Mouse (Mus musculus) layer of hippocampus, postnatal 14 days (tissue): ENCODE results near the gene Car2. TPM values are rescaled to one million over a fixed set of nuclear protein-coding genes. Genes with fewer than 3 reads are reported as not detected.

ENCODE experiments used
- DNase-seq, 2 experiments: peaks; one replicate each; pipeline ENCODE4 v3.0.0; 2021 to 2022; ENCODE audit warnings: low spot score in 2 of 2, mixed read lengths in 1 of 2
- total RNA-seq, 2 experiments: library from RNA; stranded (reverse); gene quantifications; 2 replicates each; pipeline ENCODE4 v1.2.3; 2021

The Car2 gene
- total RNA-seq, 2 experiments from 2014 or later: 85.8 to 91.1 TPM

GRCm38 (mm10) chr3:14877251-14877909, 8.7 kb upstream of the Car2 start:
- DNase-seq: no peak

- no peak for DNase-seq
Measured at GRCm38 (mm10) chr3:14878749-14879223, 7.3 kb upstream of the Car2 start.

- DNase-seq: no peak
Measured at GRCm38 (mm10) chr3:14879293-14879692, 6.8 kb upstream of the Car2 start.

GRCm38 (mm10) chr3:14880277-14880676, 5.8 kb upstream of the Car2 start:
- DNase-seq: no peak

- no peak for DNase-seq
Measured at GRCm38 (mm10) chr3:14882005-14882404, 4.1 kb upstream of the Car2 start.

GRCm38 (mm10) chr3:14882756-14883155, 3.3 kb upstream of the Car2 start:
- DNase-seq: no peak

- DNase-seq: no peak
Measured at GRCm38 (mm10) chr3:14884826-14885225, 1.2 kb upstream of the Car2 start.

- DNase-seq: no peak
Measured at GRCm38 (mm10) chr3:14887134-14887666, 1.1 kb downstream of the Car2 start.

- no peak for DNase-seq
Measured at GRCm38 (mm10) chr3:14887686-14888295, 1.7 kb downstream of the Car2 start.

GRCm38 (mm10) chr3:14888549-14888948, 2.5 kb downstream of the Car2 start:
- no peak for DNase-seq

- DNase-seq: no peak
Measured at GRCm38 (mm10) chr3:14889085-14889484, 3.0 kb downstream of the Car2 start.

- peak in 1 of 2 experiments; percentile 8 for DNase-seq
Measured at GRCm38 (mm10) chr3:14889716-14890409, 3.8 kb downstream of the Car2 start.

GRCm38 (mm10) chr3:14892991-14893390, 6.9 kb downstream of the Car2 start:
- DNase-seq: no peak

- no peak for DNase-seq
Measured at GRCm38 (mm10) chr3:14893700-14894099, 7.6 kb downstream of the Car2 start.

GRCm38 (mm10) chr3:14895333-14895732, 9.3 kb downstream of the Car2 start:
- DNase-seq: no peak

GRCm38 (mm10) chr3:14897770-14898169, 11.7 kb downstream of the Car2 start:
- DNase-seq: no peak

GRCm38 (mm10) chr3:14903380-14903779, 17.3 kb downstream of the Car2 start:
- no peak for DNase-seq

- DNase-seq: no peak
Measured at GRCm38 (mm10) chr3:14904165-14904564, 18.1 kb downstream of the Car2 start.

GRCm38 (mm10) chr3:14907271-14907670, 21.2 kb downstream of the Car2 start:
- no peak for DNase-seq

- no peak for DNase-seq
Measured at GRCm38 (mm10) chr3:14911992-14912582, 26.0 kb downstream of the Car2 start.

- no peak for DNase-seq
Measured at GRCm38 (mm10) chr3:14913774-14914173, 27.7 kb downstream of the Car2 start.

GRCm38 (mm10) chr3:14915355-14915754, 29.3 kb downstream of the Car2 start:
- DNase-seq: no peak
